Mouse (Mus musculus): ENCODE data around the gene Gm49325.

Gm49325 gene

DNA sequence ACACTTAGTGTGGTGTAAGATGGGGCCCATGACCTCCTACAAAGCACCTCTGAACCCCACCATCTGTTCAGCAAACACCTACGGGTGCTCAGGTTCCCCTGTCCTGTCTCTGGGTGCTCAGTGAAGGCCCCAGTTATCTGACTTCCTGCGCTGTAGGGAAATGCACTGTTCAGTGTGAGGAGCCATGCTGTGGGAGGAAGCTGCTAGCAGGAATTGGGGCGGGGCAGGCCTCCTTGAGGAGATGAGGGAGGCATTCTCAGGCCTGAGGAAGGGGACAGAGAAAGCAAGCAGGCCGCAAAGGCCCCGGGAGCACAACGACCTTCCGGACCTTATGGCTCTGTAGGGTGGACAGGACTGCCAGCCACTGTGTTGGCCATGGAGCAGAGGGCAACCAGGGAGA, 16.9 kb upstream of the Gm49325 start:
- DNase-seq (ENCODE audit: low read depth) = no peak

DNA sequence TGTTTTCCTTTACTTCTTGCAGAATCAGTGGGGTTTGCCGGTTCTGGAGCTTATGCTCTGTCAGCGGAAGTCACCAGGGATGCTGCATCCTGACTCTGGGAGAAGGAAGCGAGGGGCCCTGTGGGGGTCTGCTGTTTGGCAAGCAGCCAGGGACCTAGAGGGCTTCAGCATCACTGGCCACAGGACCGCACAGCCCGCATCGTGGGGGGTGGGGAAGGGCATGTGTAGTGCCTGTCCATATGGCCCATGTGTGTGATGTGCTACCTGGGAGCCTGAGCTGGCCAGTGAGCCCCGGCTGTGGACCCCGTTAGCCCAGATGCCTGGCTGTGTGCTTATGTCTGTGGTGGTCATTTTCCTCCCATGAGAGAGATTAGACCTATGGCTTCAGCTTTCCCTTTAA, 16.2 kb upstream of the Gm49325 start:
- no peak for DNase-seq (ENCODE audit: low read depth)

DNA sequence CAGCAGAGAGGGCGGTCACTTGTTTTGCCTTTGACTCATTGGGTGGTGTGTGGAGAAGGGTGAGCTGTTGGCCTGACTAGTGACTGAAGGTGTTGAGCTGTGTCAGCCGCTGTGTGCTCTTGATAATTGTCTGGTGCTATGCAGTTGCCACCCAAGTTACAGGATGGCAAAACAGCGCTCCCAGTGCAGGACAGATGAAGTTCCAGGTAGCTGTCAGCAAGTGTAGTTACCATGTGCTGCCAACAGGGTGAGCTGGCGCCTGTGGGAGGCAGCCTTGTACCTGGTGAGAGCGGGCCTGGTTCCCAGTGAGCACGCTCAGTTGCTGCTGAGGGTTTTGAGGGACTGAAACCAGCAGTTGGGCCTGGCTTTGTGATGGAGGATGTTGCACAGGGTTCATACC, 15.2 kb upstream of the Gm49325 start:
- DNase-seq (ENCODE audit: low read depth) = peak; percentile 89

DNA sequence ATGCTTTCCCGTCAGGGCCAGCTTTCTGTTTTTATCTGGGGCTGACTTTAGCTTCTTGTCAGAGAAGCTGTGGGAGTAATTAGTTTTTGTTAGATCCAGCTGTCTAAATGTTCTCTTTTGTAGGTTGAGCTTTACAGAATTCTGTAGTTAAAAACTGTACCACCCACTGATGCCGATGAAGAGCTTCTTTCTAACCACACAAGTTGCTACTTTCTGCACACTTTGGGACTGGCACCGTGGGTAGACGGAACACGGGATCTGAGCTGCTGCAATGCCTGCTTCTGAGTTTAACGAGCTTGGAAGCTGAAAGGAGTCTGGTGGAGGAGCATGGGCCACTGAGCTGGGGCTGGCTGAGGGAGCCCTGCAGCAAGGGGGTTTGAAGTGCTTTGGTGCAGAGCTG, 14.5 kb upstream of the Gm49325 start:
- no peak for DNase-seq (ENCODE audit: low read depth)

DNA sequence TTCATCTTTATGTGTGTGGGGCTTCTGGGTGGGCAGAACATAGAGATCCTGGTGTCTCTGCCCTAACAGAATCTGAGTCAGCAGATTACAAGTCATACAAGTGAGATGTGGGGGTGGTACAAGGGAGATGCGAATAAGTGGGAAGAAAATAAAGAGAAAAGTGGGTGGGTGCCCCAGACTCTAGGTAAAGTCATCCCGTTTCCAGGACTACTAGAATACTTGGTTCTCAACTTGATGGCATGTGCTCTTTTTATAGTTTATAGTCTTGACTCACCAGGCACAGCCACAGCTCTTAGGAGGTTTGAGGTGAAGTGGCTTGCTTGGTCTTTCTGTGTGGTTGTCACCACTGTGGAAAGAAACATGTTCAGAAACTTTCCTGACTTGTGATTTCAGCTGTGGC, 9.9 kb upstream of the Gm49325 start:
- DNase-seq (ENCODE audit: low read depth) = no peak

DNA sequence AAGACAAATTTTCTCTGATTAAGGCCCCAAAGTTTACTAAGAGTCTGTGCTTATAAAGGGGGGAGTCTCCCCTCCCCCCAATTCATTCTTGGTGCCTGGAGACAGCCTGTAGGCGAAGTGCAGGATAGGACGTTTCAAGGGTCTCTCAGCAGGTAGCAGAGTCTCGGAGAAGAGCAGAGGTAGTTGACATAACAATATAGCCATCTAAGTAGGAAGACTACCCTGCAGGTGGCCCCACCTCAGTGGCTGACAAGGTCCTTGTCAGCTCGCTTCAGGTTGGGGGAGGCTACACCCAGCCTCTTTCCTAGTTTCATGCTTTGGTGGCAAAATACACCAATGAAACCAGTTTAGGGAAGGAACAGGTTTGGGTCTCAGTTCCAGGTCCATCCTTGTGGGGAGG, 3.0 kb upstream of the Gm49325 start:
- DNase-seq (ENCODE audit: low read depth) = no peak

DNA sequence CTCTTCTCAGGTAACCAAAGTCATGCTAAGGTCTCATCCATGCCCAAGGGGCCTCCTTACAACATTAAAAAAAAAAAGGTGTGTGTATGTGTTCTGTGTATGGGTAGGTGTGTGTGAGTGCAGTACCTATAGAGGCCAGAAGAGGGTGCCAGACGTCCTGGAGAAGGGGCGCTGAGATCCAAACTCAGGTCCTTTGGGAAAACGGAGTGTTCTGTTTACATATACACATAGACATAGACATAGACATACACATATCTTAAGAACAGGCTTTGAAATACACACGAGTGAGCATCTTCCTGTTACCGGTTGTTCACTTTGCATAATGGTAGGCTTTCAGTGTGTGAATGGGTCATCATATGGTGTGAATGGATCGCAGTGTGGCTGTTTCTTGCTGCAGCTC, 1.9 kb upstream of the Gm49325 start:
- peak; percentile 52 for DNase-seq (ENCODE audit: low read depth)

DNA sequence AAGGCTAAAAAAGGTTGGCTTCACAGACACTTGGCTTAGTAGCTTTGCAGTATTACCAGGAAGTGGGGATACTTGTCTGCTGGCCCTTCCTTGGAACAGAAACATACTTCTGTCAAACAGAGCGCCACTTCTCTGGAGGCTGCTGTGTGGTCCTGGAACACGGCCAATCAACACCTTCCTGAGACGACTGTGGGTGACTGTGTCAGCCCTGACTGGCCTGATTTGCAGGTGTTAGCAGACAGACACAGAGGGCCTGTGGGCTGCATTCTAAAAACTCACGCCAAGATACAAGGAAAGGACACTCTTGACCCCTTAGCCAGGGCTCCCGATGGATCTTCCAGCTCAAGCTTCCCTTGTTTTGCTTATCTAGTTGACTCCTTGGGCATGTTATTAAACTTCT, 1.0 kb upstream of the Gm49325 start:
- DNase-seq (ENCODE audit: low read depth) = no peak

DNA sequence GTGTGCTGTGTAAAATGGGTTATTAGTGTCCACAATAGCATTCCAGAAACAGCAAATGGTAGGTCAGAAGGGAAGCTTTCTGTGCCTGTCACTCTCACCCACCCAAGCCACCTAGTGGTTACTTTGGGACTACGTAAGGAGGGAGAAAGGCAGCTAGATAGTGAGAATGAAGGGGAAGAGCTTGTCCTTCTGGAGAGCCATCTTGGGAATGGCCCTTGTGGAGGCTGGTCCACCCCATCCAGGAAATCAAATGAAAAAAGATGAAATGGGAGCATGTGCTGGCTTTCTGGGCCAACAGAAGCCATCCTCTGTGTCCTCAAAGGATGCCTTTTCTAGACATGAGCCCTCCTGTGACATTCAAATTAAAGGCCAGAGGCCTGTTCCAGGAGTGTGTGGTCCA, 629 bp upstream of the Gm49325 start:
- peak; percentile 79 for DNase-seq (ENCODE audit: low read depth)

DNA sequence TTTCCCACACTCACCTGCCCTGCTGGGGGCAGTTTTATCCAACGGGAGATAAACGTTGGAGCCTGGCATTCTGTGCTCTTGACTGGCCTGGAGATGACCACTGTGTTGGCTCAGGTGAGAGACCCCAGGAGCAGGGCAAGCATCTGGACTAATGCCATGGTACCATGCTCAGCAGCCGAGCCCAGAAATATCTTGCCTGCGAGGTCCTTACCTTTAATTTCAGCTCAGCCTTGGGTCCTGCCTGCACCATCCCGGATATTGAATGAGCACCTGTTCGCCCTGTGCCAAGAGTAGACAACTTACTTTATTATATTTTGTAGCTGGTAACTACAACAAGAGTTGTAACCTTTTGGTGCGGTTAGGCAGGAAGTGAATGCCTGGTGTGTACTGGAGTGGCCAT, 858 bp downstream of the Gm49325 start:
- peak; percentile 82 for DNase-seq (ENCODE audit: low read depth)

DNA sequence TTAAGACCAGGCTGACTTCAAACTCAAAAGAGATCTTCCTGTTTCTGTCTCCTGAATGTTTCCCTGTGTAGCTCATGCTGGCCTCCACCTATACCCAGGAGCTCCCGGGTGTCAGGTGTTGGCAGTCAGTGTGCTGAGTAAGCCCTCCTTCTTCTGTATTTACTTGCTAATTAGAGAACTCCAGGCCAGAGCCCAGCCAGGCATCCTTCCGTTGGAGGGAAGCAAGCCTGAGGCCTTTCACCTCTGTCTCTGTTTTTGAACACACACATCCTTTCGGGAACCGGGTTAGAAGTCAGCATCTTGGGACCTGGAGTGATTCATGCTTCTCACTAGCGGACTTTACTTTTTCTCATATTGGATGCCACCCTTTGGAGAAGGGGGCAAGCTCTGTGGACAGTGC, 1.4 kb downstream of the Gm49325 start:
- no peak for DNase-seq (ENCODE audit: low read depth)

DNA sequence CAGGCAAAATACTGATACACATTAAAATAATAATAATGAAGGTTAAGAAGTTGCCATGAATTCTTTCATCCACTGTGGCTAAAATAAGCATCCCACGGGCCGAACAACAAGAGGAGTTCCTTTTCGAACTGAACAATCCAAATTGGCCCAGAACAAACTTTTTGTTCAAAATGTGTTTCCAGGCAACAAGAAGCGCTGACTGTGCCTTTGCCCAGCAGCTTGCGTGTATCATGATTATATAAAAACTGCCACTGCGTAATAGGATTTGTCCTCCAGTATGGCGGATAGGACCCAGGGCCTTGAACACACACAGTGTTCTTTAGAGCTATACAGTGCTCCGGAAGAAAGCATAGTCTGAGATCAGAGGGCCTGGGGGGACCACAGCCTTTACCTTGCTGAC, 2.6 kb downstream of the Gm49325 start:
- DNase-seq (ENCODE audit: low read depth) = no peak

DNA sequence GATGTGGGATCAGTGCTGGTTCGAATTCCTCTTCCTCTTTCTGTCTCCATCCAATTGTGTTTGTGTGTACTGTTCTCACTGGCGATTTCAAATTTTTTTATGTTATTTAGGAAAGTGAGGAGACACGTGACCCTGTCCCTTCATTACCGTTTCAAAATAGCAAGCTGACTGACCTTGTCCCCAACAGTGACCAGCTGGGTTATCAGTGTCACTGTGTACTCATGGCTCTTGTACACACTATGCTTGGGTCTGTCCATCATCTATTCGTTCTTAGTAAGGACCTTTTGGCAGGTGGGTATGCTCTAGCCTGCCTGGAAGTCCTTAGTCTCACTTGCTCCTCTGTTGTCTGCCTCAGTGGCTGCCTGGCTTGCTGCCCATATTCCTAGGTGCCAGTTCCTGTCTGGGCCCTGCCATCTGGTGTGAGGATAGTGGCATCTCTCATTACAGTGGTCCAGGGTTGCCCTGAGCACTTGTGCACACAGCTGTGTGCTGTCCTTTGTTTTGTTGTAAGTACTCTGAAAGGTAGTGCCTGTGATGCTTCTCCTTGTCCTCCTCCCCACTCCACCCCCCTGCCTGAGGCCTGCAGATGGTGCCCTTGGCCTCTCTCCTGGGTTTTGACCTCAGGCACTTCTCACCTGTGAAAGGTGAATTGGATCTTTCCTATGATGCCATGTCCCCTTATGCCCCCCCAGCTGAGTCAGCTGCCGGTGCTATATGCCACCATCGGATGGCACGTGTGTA, 4.4 kb downstream of the Gm49325 start:
- DNase-seq (ENCODE audit: low read depth) = no peak

DNA sequence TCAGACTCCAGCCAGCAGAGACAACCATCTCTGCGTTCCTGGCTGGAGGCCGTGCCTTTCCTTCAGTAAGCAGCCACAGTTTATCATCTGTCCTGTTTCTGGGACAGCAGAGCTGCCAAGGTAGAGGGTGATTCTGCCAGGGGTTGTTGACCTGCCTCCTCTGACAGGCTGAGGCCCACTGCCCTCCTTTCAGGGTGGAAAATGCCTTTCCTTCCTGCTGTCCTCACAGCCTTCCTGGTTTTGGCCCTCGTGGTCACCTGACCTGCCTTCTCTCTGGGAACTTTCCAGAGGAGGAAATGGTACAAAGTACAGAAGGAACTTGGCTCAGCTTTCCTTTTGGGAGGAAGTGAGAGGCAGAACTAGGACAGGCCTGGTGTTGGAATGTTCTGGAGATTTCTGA, 7.4 kb downstream of the Gm49325 start:
- no peak for DNase-seq (ENCODE audit: low read depth)

DNA sequence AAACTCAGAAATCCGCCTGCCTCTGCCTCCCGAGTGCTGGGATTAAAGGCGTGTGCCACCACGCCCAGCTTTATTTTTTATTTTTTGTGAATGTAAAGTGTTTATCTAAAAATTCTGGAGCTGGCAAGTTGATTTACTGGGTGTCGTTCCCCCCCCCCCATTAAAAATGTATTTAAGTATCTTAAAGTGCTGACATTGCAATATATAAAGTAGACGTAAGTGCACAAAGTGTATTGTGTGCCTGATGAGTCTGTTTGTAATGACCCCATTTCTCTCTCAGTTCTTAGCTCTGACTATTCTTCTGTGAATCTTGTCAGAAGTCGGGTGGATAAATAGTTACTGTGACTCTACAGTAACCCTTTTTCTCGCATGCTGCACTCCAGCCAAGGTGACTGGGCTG, 9.7 kb downstream of the Gm49325 start:
- DNase-seq (ENCODE audit: low read depth) = no peak

DNA sequence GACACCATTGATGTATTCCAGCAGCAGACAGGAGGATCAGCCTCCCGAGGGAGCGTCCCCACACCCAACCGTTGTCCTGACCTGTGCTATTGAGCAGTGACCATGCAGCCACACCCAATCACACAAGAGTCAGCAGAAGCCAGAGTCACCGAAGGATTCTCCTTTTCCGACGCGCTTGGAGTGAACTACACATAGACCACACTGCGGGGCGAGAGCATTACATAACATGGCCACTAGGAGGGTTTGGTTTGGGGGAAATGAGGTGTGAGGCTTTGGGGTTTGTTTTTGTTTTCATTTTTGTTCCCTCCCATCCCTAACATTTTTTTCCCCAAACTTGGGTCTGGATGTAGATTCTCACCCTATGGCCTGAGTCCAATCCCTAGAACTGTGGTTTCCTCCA, 10.2 kb downstream of the Gm49325 start:
- DNase-seq (ENCODE audit: low read depth) = no peak

DNA sequence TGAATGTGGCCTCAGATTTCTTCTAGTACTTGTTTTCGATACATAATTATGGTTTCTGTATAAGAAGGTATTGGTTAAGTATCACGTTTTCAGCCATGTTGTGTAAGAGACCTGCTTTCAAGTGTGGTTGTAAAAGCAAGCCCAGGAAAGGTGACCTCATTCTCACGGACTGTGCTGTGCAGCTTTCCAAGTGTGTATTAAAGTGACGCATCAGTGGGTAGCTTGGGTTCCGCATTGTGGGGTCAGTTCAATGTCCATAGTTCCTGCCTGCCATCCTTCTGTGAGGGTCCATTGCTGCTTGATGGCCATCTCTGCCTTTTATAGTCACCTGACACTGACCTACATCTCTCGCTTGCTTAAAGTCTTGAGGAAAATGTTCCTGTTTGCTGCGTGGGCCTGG, 10.9 kb downstream of the Gm49325 start:
- DNase-seq (ENCODE audit: low read depth) = no peak

DNA sequence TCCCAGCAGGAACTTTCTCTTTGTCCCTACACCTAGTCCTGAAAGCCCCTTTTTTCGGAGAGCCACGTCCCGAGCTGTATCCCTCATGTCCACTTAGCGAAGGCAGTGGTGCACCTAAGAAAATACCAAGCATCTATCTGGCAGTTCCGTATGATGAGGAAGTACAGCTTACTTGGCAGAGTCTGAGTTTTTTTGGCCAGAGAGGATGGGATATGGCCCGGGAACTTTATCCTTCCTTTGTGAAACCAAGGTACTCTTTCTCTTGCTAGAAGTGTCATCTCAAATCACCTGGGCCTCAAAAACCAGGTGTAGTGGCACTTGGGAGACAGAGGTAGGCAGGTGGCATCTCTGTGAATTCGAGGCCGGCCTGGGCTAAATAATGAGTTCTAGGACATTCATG, 15.5 kb downstream of the Gm49325 start:
- no peak for DNase-seq (ENCODE audit: low read depth)

DNA sequence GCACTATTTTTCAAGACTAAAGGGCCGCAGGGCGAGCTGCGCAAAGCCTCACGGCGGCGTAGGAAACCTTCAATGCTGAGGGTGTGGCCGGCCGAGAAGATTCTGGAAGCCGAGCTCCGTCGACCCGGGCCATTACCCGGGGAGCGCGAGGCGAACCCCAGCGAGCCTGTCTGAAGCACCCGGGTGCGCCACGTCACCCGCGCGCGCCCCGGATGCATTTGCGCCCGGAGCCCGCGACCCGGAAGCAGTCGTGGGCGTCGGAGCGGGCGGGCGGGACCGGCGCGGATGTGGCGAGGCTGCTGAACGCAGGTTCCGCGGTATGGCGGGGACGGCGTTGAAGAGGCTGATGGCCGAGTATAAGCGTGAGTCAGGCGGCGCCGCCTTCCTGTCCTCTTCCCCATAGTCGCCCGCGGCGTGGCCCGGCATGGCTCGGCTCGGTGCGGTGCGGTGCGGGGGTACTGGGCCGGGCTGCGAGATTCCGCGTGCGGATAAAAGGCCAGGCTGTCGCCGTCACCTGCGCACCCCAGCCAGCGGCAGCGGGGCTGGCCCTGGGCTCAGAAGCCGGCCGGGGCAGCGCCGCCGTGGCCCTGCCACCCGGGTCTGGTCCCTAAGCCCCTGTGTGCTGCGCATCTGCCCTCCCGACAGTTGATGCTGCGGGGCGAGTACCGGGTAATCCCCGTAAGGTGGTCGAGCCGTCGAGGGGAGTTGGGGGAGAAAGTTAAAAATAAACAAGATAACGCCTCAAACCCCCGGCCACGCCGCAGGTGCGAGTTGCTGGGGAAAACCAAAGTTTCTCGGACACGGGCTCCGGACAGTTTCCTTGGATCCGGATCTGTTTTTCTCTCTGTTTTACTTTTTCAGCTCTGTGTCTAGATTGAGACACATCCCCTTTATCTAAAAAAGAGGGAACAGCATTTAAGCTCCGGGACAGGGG, 16.3 kb downstream of the Gm49325 start, which contains the start of gene Ube2g2:
Gene Ube2g2, plus strand, starts transcription at position 221 of the 934 bp plus-strand sequence.
- DNase-seq (ENCODE audit: low read depth) = peak; percentile 97

DNA sequence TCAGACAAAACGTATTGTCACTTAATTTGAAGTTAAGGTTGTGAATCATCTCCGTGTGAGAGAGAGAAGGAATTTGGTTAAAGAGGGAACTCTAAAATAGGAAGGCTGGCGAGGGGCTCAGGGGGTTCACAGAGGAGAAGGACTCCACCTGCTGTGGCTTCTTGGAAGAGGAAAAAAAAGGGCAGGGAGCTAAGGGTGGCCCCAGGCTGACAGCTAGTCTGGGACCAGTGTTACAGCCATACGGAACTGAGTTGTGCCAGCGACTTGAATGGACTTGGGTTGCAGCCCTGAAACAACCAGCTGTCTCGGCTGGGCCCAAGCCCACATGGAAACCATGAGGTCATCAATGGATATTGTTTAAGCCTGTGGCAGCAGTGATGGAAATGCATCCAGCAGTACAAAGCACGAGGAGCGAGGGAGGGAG, 17.1 kb downstream of the Gm49325 start:
- DNase-seq (ENCODE audit: low read depth) = peak; percentile 41

DNA sequence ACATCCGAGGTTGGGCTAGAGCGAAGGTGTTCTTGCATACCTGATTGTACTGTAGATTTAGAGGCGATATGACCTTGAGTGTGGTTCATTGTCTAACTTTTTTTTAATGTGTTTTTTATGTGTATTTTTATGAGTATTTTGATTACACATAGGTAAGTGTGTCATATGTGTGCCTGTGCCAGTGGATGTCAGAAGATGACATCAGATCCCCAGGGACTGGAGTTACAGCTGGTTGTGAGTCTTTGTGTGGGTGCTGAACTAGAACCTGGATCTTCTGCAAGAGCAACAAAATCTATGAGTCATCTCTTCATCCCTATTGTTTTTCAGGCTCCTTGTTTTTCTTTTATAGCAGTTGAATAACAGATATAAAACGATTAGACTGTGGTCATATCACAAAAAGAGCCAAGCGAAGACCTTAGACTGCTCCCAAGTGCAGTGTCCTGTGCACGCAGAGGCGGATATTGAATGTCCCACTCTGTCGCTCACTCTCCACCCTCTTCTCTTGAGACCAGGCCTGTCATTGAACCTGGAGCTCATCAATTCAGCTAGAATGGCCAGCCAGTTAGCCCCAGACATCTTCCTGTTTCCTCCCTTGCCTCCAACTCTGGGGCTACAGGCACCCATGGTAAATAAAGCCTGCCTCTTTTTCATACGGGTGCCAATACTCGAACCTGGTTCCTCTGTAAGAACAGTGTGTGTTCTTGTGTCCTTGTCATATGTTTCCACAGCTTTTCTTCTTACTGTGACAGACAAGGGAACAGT, 17.8 kb downstream of the Gm49325 start:
- DNase-seq (ENCODE audit: low read depth) = no peak

DNA sequence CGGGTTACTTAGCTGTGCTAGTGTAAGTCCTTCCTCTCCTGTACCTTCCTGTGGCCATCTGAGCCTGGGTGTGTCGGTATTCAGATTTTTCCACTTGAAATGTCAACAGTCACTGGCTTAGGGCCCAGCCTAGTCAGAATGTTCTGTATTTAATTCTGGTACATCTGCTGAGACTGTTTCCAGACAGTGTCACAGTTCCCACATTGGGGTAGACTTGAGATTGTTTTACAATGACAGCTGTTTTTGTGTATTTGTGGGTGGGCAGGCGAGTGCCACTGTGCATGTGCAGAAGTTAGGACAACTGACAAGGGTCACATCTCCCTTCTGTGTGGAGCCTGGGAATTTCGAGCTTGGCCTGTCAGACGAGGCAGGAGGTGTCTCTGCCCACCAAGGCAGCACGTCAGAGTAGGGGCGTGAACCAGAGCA, 18.6 kb downstream of the Gm49325 start:
- DNase-seq (ENCODE audit: low read depth) = no peak

DNA sequence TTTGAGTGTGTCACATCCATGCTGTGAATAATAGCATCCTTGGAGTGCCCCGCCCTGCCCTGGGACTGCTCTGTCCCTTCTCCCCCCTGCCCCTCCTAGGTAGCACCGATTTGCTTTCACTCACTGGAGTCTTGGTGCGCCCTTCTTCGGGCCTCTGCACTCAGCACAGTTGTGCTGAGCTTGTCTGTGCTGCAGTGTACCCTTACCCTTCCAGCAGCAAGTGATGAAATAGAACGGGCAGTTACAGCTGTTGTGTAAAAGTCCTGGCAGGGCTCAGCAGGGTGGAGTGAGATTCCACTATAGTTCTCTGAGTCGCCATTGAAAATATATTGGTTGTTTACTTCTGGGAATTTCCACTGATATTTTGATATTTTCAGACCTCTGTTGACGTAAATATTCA, 20.0 kb downstream of the Gm49325 start:
- no peak for DNase-seq (ENCODE audit: low read depth)

Measured in naive thymus-derived CD4-positive, alpha-beta T cell, adult 2 months (primary cell).